ENCODE assay signal across 10 mouse cellular contexts in the genomic region with DNA sequence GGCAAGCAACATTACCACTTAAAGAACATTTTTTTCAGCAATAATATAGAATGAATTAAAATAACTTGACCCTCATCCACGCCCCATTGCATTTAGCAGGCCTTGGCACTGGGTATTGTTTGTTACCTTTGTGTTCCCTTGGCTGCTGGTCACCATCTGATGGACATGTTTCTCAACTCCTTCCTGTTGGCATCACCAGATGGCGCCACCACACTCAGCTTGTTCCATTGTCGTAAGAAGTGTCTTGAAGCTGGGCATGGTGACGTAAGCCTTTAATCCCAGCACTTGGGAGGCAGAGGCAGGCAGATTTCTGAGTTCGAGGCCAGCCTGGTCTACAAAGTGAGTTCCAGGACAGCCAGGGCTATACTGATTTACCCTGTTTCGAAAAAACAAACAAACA. TPM values are rescaled to one million over a fixed set of nuclear protein-coding genes. Genes with fewer than 3 reads are reported as not detected.
A peak's percentile ranks its signal among the peaks of the same experiment; 100 is the strongest.
DNase-seq lines count a peak whose midpoint lies in the region; ATAC-seq lines count a peak whose summit lies in the region.
"Had no signal": no experiment of that assay in that cellular context is flagged by ENCODE, and none has a peak within 500 bp of the region (broad histone marks: within the 10 kb centered on the region; RNA-seq: fewer than 3 reads in every experiment).

No protein-coding gene starts in this region.

- no peak for ATAC-seq in liver, embryonic 12.5 days
- 0 out of 2 replicates have a peak, but pooled peaks have one; percentile 50 for ATAC-seq in common myeloid progenitor, adult 5-6 weeks (replicated peaks; ENCODE audit: low read depth, poor library complexity, severe bottlenecking)
- peak; percentile 47; the same call in 1 of the 2 replicates for ATAC-seq in megakaryocyte, adult 5-6 weeks (ENCODE audit: poor library complexity, severe bottlenecking)

- H3K27ac ChIP-seq in liver, embryonic 12.5 days = no peak overlapping the region

- H3K4me2 ChIP-seq in liver, embryonic 12.5 days = no peak overlapping the region

- no peak overlapping the region for H3K9ac ChIP-seq in liver, embryonic 12.5 days

- H3K4me3 ChIP-seq in liver, embryonic 12.5 days = no peak overlapping the region

- 0 out of 2 replicates have a peak, but pooled peaks cover 3% of the 10 kb centered on the region for H3K9me3 ChIP-seq in liver, embryonic 12.5 days (replicated peaks)

- DNase-seq in adrenal gland, adult (ENCODE audit: inconsistent age in 2 of 2, low spot score in 1 of 2) = peak; percentile 27 to 62
- DNase-seq in adrenal gland, postnatal 4 days (ENCODE audit: low spot score in 2 of 2) = no peak
- peak; percentile 17 for DNase-seq in liver
- no peak for DNase-seq in frontal cortex, postnatal 25 days (ENCODE audit: low spot score in 2 of 2)
- DNase-seq in B cell, adult 2 months = no peak

- WGBS in liver, embryonic 12.5 days (ENCODE audit: insufficient replicate concordance) = 54% methylated on average over 6 of the region's 6 CpGs

- H3K4me1 ChIP-seq in liver, embryonic 12.5 days = no peaks in the 10 kb centered on the region

- H3K27me3 ChIP-seq in liver, embryonic 12.5 days (replicated peaks) = no peaks in the 10 kb centered on the region

- no peaks in the 10 kb centered on the region for H3K36me3 ChIP-seq in liver, embryonic 12.5 days

RNA-seq across cellular contexts. Expression of a gene that starts 24.3 kb away (rescaled TPM):
- total RNA-seq in adrenal gland, postnatal 4 days (2021) = 1 to 10 TPM in 1 of 2 experiments, under 1 TPM in 1; 0.23 to 7.3 TPM
- not detected in 2 replicates for polyA plus RNA-seq in liver, embryonic 12.5 days (2016; fragmentation: Nextera tagmentation; extraction: Ambion mirVana)
- total RNA-seq in common myeloid progenitor, adult 5-6 weeks (2017) = not detected in 2 replicates
- total RNA-seq in megakaryocyte, adult 5-6 weeks (2015) = not detected in 2 replicates
- not detected in 2 replicates for total RNA-seq in megakaryocyte, adult 5-6 weeks (2017)
- polyA plus RNA-seq: liver, embryonic 16.5 days; stomach, embryonic 16.5 days had no signal

RNA-seq across cellular contexts. Expression of a gene that starts 24.4 kb away (rescaled TPM):
- 1 to 10 TPM in 1 of 2 experiments, under 1 TPM in 1; 0.28 to 2.1 TPM for total RNA-seq in adrenal gland, postnatal 4 days (2021)
- not detected in 2 replicates for polyA plus RNA-seq in liver, embryonic 12.5 days (2016; fragmentation: Nextera tagmentation; extraction: Ambion mirVana)
- total RNA-seq in common myeloid progenitor, adult 5-6 weeks (2017) = not detected in 2 replicates
- total RNA-seq in megakaryocyte, adult 5-6 weeks (2015) = not detected in 2 replicates
- not detected in 2 replicates for total RNA-seq in megakaryocyte, adult 5-6 weeks (2017)
- polyA plus RNA-seq: stomach, embryonic 16.5 days had no signal

RNA-seq across cellular contexts. Expression of a gene that starts 40.9 kb away (rescaled TPM):
- under 1 TPM; 0.82 to 0.90 TPM for total RNA-seq in adrenal gland, postnatal 4 days (2021)
- polyA plus RNA-seq in liver, embryonic 12.5 days (2016; fragmentation: Nextera tagmentation; extraction: Ambion mirVana) = not detected in 2 replicates
- total RNA-seq in common myeloid progenitor, adult 5-6 weeks (2017) = not detected in 2 replicates
- total RNA-seq in megakaryocyte, adult 5-6 weeks (2015) = not detected in 2 replicates
- total RNA-seq in megakaryocyte, adult 5-6 weeks (2017) = not detected in 2 replicates

RNA-seq across cellular contexts. Expression of a gene that starts 49.2 kb away (rescaled TPM):
- 1 to 10 TPM in 1 of 2 experiments, not detected in 1; 4.3 TPM for total RNA-seq in adrenal gland, postnatal 4 days (2021)
- polyA plus RNA-seq in liver, embryonic 12.5 days (2016; fragmentation: Nextera tagmentation; extraction: Ambion mirVana) = not detected in 2 replicates
- total RNA-seq in common myeloid progenitor, adult 5-6 weeks (2017) = not detected in 2 replicates
- total RNA-seq in megakaryocyte, adult 5-6 weeks (2015) = not detected in 2 replicates
- total RNA-seq in megakaryocyte, adult 5-6 weeks (2017) = not detected in 2 replicates
- polyA plus RNA-seq: liver, embryonic 16.5 days had no signal

Comparison
In these comparisons a context has a peak if more than half of its experiments do, and no peak if none do; other contexts are left out.
1. DNase-seq: peak in adrenal gland, adult (2 of 2) and liver (single experiment); none in adrenal gland, postnatal 4 days (0 of 2), frontal cortex, postnatal 25 days (0 of 2) and B cell, adult 2 months (0 of 2).